Mouse (Mus musculus) Patski (cell line): ENCODE measurements at regions not wholly inside any gene's neighbourhood (a gene's known extent, or its start where the extent isn't known, plus 50 kb on each side); places are given as distances from the start of the nearest gene placed in this dataset.

ENCODE experiments used
- ATAC-seq: fragments of 100-300 bp; one replicate; pipeline ENCODE4 v1.8.0; 2021
- CTCF ChIA-PET: fragments of 350-600 bp; sonication (Branson Sonifier 250); formaldehyde crosslinking; loops from one replicate; lab custom pipeline; 2022; ENCODE audit warnings: inconsistent platforms; lab: Charles Lee
- POLR2A ChIA-PET: fragments of 350-600 bp; sonication (Branson Sonifier 250); formaldehyde crosslinking; loops from one replicate; lab custom pipeline; 2022; ENCODE audit warnings: antibody characterized with exemption, inconsistent platforms; lab: Charles Lee
- DNase-seq: peaks from one replicate; pipeline ENCODE4 v3.0.0-alpha.2; 2011; ENCODE audit warnings: low read depth, low spot score
- H3K27me3 ChIP-seq: fragments of 371-371 bp; one replicate; pipeline ENCODE4 v1.5.1; 2021
- CTCF ChIP-seq: fragments of 100-300 bp; IDR thresholded peaks from one replicate; pipeline ENCODE4 v1.5.1; 2021
- in situ Hi-C: fragments of 300-500 bp; cut with MboI; formaldehyde crosslinking; loops from 3 replicates; pipeline ENCODE4 v1.11.1; 2018; ENCODE audit warnings: low pct_unique_long_range_greater_than_20kb, mixed read lengths

DNA sequence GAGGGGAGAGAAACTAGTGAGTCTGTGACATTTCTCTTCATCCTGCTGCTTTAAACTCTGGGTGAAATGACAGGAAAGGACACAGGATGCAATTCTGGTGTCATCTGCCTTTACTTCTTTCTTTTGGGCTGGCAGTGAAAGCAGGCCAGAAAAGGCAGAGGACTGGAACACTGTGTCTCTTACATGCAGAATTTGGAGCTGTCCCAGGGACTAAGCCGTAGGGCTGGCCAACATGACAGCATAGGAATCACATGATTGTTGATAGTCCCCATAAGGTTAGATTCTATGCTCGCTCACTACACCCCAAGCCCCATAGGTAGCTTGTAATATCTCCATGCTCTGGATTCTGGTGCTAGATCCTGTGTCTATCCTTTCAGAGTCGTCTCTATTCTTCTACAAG lies 274.5 kb upstream of the Klf4 start:
- no peak for DNase-seq
- ChIA-PET POLR2A (no interaction called here), CTCF (no interaction called here)
- no peaks in the 10 kb centered on the region for H3K27me3 ChIP-seq
- no peak for TF ChIP-seq CTCF
- ATAC-seq = no peak
- in situ Hi-C loops = no loop called here

DNA sequence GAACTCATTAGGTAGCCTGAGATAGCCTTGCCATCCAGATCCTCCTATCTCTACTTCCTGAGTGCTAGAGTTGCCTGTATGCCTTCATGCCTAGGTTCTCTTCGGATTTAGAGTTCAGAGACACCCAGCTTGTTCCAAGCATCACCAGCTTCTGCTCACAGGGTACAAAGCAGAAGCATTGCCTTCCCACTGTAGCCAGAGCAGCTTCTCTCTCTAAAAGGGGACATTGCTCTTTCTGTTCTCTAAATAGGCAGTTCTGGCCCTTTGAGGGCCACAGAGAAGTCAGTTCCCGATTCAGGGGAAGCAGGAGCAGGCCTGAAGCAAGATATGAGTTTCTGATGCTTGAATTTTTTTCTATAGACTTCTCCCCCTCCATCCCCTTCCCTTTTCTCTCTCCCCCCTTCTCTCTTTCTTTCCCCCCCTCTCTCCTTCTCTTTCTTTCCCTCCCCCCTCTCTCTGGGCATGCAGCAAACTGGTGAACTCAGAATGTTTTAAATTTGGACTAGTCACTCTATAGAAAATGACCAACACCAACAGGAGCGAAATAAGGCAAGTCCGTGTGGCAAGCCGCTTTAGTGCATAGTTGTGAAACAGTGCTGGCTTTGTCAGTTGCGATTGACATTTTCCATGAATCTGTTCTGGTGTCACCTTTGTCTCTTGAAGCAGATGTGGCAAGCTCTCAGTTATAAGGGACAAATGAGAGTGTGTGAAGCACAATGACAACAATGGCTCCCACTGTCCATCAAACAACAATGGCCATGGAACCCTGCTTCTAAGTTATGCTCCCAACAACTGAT lies 273.2 kb upstream of the Klf4 start:
- POLR2A ChIA-PET = no interaction called here
- CTCF ChIA-PET = no interaction called here
- H3K27me3 ChIP-seq = no peaks in the 10 kb centered on the region
- no peak for DNase-seq
- in situ Hi-C loops = no loop called here
- ATAC-seq = no peak
- no peak for TF ChIP-seq CTCF

DNA sequence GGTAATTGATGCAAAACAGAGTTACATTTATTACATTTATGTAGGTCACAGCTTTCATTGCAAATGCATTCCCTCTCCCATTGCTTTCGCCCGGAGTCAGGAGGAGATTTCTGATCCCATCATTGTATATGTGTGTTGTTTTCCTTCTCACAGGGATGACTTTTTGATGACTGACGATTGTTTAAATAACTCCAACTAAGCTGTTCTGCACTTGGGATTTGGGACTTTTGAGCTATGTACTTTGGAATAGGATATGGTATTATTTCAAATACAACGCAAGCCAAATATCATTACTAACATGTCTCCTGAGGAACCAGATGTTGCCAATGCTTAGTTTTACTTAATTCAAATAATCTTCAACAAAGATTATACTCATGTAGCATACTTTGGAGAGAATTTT lies 269.8 kb upstream of the Klf4 start:
- ATAC-seq (no peak), DNase-seq (no peak)
- CTCF ChIA-PET = no interaction called here
- H3K27me3 ChIP-seq = no peaks in the 10 kb centered on the region
- no peak for TF ChIP-seq CTCF
- POLR2A ChIA-PET = no interaction called here
- in situ Hi-C loops = no loop called here

DNA sequence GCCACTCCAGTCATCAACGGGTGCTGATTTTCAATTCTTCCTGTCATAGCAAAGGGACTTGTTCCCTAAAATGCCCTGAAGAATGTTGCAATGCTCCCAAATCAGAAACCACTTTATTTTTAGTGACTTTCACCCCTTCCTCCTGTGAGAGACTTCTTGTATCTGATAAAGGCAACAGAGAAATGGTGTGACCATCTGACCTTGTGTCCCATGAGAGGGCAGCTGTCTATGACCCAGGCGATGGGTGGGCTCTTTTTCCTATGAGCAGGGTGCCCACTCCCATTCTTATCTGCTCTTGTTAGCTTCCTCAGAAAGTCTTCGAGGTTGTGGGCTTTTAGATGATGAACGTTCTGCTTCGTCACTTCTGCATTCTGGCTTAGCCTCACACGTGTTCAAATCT lies 265.8 kb upstream of the Klf4 start:
- DNase-seq = no peak
- POLR2A ChIA-PET = no interaction called here
- no peaks in the 10 kb centered on the region for H3K27me3 ChIP-seq
- CTCF ChIA-PET = no interaction called here
- no peak for ATAC-seq
- in situ Hi-C loops = no loop called here
- TF ChIP-seq CTCF = no peak

DNA sequence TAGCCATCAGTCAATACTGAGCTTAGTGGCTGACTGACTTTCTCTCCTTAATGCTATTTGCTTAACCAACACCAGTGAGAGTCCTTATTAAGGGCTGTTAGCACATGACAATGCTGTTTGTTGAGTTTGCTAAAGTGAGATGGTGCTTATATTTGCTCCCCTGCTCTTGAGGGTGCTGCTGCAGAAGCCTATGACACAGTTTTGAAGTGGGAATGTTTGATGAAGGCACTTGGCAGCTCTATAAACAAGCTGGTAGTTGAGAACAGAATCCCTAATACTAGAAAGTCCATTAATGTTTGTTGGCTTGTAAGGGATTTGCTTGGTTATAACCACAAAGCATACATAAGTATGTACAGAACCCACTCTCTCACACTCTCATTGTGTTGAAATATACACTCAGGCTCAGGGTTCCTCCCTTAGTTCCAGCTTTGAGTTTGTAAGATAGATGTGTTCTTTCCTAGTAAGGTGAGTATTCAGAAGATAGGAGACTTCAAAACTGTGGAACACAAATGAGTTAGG lies 249.1 kb upstream of the Klf4 start:
- no peak for ATAC-seq
- no peak for TF ChIP-seq CTCF

DNA sequence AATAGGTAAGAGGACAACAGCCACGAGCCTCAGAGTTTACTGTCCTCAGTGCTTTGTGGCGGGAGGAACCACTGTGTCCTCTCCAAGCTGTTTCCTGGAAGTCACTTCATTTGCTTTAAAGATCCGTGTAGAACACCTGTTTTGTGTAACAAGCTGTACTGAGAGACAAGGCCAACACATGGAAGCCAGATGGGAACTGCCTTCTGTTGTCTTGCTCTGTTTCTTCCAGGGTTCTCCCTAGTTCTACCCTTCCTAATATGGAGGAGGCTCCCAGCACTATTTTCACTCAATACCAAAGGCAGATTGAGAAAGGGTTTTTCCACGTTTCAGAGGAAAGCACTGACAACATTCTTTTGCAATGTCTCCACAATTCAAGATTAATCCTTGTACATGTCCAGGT lies 247.3 kb upstream of the Klf4 start:
- H3K27me3 ChIP-seq = no peaks in the 10 kb centered on the region
- CTCF ChIA-PET = no interaction called here
- in situ Hi-C loops = no loop called here
- no peak for ATAC-seq
- DNase-seq = no peak
- POLR2A ChIA-PET = no interaction called here
- no peak for TF ChIP-seq CTCF

More for the DNA sequence above, 249.1 kb upstream of the Klf4 start:
- DNase-seq = no peak
- in situ Hi-C loops = no loop called here
- POLR2A ChIA-PET = no interaction called here
- no peaks in the 10 kb centered on the region for H3K27me3 ChIP-seq
- CTCF ChIA-PET = interaction anchor here (1.2 kb wide), 1 partner anchor 11 kb away, joined by 3 read pairs; no protein-coding TSS in a partner anchor

DNA sequence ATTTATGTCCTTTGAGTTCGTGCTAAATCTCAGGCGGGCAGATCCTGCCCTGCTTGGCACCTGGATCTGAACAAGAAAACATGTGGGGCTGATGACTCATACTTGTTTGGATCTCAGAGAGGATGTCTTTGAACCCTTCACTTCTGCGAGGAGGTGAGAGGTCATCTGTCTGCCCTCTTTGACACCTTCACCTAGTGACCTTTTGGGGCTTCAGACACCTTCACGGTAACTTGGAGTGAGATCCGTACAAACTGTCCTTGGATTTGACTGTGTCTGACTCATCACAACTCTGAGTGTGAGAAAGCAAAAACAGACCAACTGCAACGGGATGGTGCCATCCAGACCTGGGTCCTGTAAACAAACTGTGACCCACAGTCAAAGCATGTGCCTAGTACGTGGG lies 243.6 kb upstream of the Klf4 start:
- DNase-seq (no peak), ATAC-seq (no peak)
- ChIA-PET CTCF (no interaction called here), POLR2A (no interaction called here)
- TF ChIP-seq CTCF = no peak
- no peaks in the 10 kb centered on the region for H3K27me3 ChIP-seq
- in situ Hi-C loops = no loop called here

DNA sequence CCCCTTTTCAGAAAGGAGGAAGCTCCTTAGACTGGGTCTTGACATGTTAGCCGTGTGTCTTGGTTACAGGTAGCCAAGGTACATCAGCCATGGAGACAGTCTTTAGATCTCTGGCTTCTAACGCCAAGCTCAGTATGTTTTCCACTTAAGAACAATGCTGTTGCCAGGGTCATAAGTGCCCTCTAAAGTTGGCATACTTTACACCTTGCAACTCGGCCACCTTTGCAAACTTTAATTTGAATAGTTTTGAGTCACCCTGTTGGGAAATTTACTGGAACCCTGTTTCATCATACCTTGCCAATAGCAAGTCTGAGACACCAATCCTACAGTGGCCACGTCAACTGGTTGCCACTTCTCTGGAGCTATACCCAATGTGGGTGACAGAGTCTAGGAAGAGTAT lies 242.3 kb upstream of the Klf4 start:
- DNase-seq = no peak
- POLR2A ChIA-PET = no interaction called here
- no peaks in the 10 kb centered on the region for H3K27me3 ChIP-seq
- no peak for ATAC-seq
- no peak for TF ChIP-seq CTCF
- CTCF ChIA-PET = no interaction called here
- in situ Hi-C loops = no loop called here

DNA sequence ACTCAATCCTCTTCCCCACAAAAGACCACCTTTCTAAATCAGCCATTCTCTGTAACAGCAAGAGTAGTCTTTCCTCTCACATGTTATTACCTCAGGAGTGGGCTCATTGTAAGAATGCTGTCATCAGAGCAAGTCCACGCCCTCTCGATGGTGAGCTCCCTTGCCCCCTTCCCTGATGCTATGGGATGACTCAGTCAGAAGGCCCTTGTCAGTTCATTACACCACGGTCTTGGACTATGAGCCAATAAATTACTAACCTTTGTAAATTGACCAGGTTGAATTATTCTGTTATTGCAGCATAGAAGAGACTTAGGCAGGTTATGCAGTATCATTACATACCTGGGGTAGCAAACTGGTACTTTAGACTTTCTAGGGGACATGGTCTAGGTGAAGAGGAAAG lies 237.4 kb upstream of the Klf4 start:
- in situ Hi-C loops = no loop called here
- no peak for DNase-seq
- ChIA-PET POLR2A (no interaction called here), CTCF (interaction anchor here (0.8 to 1.3 kb wide), 2 partner anchors 11 to 14 kb away, joined by 3 read pairs; no protein-coding TSS in a partner anchor)
- no peak for TF ChIP-seq CTCF
- no peaks in the 10 kb centered on the region for H3K27me3 ChIP-seq
- no peak for ATAC-seq

DNA sequence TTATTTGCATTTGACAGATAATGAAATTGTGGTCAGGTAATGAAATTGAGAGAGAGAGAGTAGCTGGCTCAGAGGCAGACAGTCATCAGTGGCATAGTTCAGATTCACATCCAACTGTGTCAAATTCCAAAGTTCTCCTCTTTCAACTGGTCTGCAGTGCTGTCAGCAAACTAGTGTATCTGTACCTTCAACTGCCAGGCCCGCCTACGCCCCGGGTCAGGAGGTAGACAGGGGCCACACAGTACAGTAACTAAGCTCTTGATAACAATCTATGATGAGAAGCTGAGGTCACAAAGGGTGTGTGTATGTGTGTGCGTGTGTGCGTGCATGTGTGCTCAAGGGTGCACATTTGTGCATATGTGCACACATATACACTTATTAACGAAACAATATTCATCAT lies 236.1 kb upstream of the Klf4 start:
- DNase-seq = no peak
- CTCF ChIA-PET = no interaction called here
- in situ Hi-C loops = no loop called here

DNA sequence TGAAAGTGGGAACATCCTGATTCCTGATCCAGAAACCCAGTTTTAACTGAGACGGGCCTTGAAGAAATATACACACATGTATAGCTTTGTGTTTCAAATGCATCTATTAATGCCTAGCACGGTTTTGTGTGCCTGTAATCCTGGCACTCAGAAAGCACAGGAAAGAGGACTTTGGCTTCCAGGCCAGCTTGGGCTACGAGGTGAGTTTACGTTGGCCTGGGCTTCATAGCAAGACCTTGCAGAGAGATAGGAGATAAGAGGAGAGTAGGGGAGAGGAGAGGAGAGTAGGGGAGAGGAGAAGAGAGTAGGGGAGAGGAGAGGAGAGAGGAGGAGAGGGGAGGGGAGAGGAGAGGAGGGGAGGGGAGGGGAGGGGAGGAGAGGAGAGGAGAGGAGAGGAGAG lies 234.9 kb upstream of the Klf4 start:
- TF ChIP-seq CTCF = no peak
- no peaks in the 10 kb centered on the region for H3K27me3 ChIP-seq
- DNase-seq (no peak), ATAC-seq (no peak)
- POLR2A ChIA-PET = no interaction called here
- in situ Hi-C loops = no loop called here
- CTCF ChIA-PET = no interaction called here

More for the DNA sequence above, 236.1 kb upstream of the Klf4 start:
- POLR2A ChIA-PET = no interaction called here
- TF ChIP-seq CTCF = no peak
- no peak for ATAC-seq
- H3K27me3 ChIP-seq = no peaks in the 10 kb centered on the region
